Mouse (Mus musculus) ES-Bruce4 (cell line): ENCODE data around the gene Ankrd42. TPM values are rescaled to one million over a fixed set of nuclear protein-coding genes. Genes with fewer than 3 reads are reported as not detected.

ENCODE experiments used
- H3K27ac ChIP-seq: 2 replicates; pipeline ENCODE4 v1.5.1; 2012; ENCODE audit warnings: low read length, inconsistent platforms; ENCODE audit not compliant: insufficient read depth
- H3K27me3 ChIP-seq: 2 replicates; pipeline ENCODE4 v1.6.1; 2012; ENCODE audit warnings: mild to moderate bottlenecking, low read length, inconsistent platforms; ENCODE audit not compliant: control insufficient read depth, poor library complexity, insufficient read depth, severe bottlenecking
- H3K36me3 ChIP-seq: 2 replicates; pipeline ENCODE4 v1.6.1; 2012; ENCODE audit warnings: inconsistent platforms, mild to moderate bottlenecking, low read length, moderate library complexity; ENCODE audit not compliant: control insufficient read depth, poor library complexity, insufficient read depth, severe bottlenecking
- H3K4me1 ChIP-seq: one replicate; pipeline ENCODE4 v1.8.1; 2011; ENCODE audit warnings: low read length; ENCODE audit not compliant: control insufficient read depth, insufficient read depth
- H3K4me3 ChIP-seq: 2 replicates; pipeline ENCODE4 v1.5.1; 2011; ENCODE audit warnings: low read depth, mild to moderate bottlenecking, low read length
- H3K9ac ChIP-seq: 2 replicates; pipeline ENCODE4 v1.6.1; 2012; ENCODE audit warnings: low read depth, mild to moderate bottlenecking, inconsistent platforms; ENCODE audit not compliant: poor library complexity, severe bottlenecking
- H3K9me3 ChIP-seq: replicated peaks from 2 replicates; pipeline ENCODE4 v1.6.1; 2012; ENCODE audit warnings: mild to moderate bottlenecking, low read length, inconsistent platforms; ENCODE audit not compliant: control insufficient read depth, poor library complexity, insufficient read depth, severe bottlenecking
- CTCF ChIP-seq: IDR thresholded peaks from one replicate; pipeline ENCODE4 v1.8.1; 2011; ENCODE audit warnings: low read depth, low read length
- EP300 ChIP-seq: IDR thresholded peaks from 2 replicates; pipeline ENCODE4 v1.6.1; 2011; ENCODE audit warnings: low read depth, low read length; ENCODE audit not compliant: insufficient read depth
- POLR2A ChIP-seq: IDR thresholded peaks from one replicate; pipeline ENCODE4 v1.8.1; 2011; ENCODE audit warnings: low read length; ENCODE audit not compliant: insufficient read depth
- polyA plus RNA-seq: library from polyadenylated mRNA; stranded (reverse); fragments of >200 nt; gene quantifications from 2 replicates; pipeline ENCODE4 v1.2.4, GENCODE M21; 2011; ENCODE audit warnings: low read depth; ENCODE audit not compliant: missing spikeins, insufficient read depth, insufficient read length

Ankrd42 gene
- polyA plus RNA-seq, 1 experiment = 2.1 TPM

GRCm38 (mm10) chr7:92558744-92559143, 78.2 kb downstream of the Ankrd42 start:
- Histone ChIP-seq H3K9me3 (no peaks in the 10 kb centered on the region), H3K4me3 (no peak overlapping the region), H3K27ac (no peak overlapping the region), H3K9ac (no peak overlapping the region), H3K4me1 (no peaks in the 10 kb centered on the region), H3K27me3 (no peaks in the 10 kb centered on the region), H3K36me3 (no peaks in the 10 kb centered on the region)
- TF ChIP-seq CTCF = no peak

GRCm38 (mm10) chr7:92550990-92551392, 86.0 kb downstream of the Ankrd42 start:
- no peak overlapping the region for H3K9ac ChIP-seq
- no peaks in the 10 kb centered on the region for H3K4me1 ChIP-seq
- no peaks in the 10 kb centered on the region for H3K9me3 ChIP-seq
- TF ChIP-seq POLR2A = no peak
- no peak for TF ChIP-seq EP300
- TF ChIP-seq CTCF = no peak
- no peaks in the 10 kb centered on the region for H3K36me3 ChIP-seq
- H3K27me3 ChIP-seq = no peaks in the 10 kb centered on the region
- H3K4me3 ChIP-seq = no peak overlapping the region
- H3K27ac ChIP-seq = no peak overlapping the region

- no peak overlapping the region for H3K4me3 ChIP-seq
- no peaks in the 10 kb centered on the region for H3K4me1 ChIP-seq
- H3K27ac ChIP-seq = no peak overlapping the region
- TF ChIP-seq POLR2A (no peak), CTCF (no peak), EP300 (no peak)
- no peaks in the 10 kb centered on the region for H3K9me3 ChIP-seq
- no peak overlapping the region for H3K9ac ChIP-seq
- no peaks in the 10 kb centered on the region for H3K36me3 ChIP-seq
- H3K27me3 ChIP-seq = no peaks in the 10 kb centered on the region
These were observed 86.5 kb downstream of the Ankrd42 start for GRCm38 (mm10) chr7:92550248-92550989.

- Histone ChIP-seq H3K9ac (no peak overlapping the region), H3K9me3 (no peaks in the 10 kb centered on the region), H3K36me3 (no peaks in the 10 kb centered on the region), H3K4me1 (no peaks in the 10 kb centered on the region), H3K27ac (no peak overlapping the region), H3K27me3 (no peaks in the 10 kb centered on the region), H3K4me3 (no peak overlapping the region)
- TF ChIP-seq EP300 (no peak), POLR2A (no peak), CTCF (no peak)
These were observed 90.2 kb downstream of the Ankrd42 start for GRCm38 (mm10) chr7:92546763-92547162.

- no peaks in the 10 kb centered on the region for H3K36me3 ChIP-seq
- no peak overlapping the region for H3K27ac ChIP-seq
- H3K4me1 ChIP-seq = no peaks in the 10 kb centered on the region
- no peaks in the 10 kb centered on the region for H3K9me3 ChIP-seq
- H3K27me3 ChIP-seq = no peaks in the 10 kb centered on the region; the same call in 1 of the 2 replicates
- no peak overlapping the region for H3K9ac ChIP-seq
- TF ChIP-seq POLR2A (no peak), EP300 (no peak), CTCF (no peak)
- H3K4me3 ChIP-seq = no peak overlapping the region
These were observed 104.4 kb downstream of the Ankrd42 start for GRCm38 (mm10) chr7:92532351-92533036.

Other genes with a start within 250 kb of the Ankrd42 start
- gene Ccdc90b, start 76.0 kb downstream of the Ankrd42 start, polyA plus RNA-seq = 35.3 and 35.6 TPM in 2 replicates
- gene Pcf11, start 32.8 kb upstream of the Ankrd42 start, polyA plus RNA-seq = 63.2 and 64.1 TPM in 2 replicates
- gene Rab30, start 104.5 kb upstream of the Ankrd42 start, polyA plus RNA-seq = 3.7 and 5.9 TPM in 2 replicates
- 64.5 and 69.3 TPM in 2 replicates for gene Ddias, start 237.1 kb upstream of the Ankrd42 start, polyA plus RNA-seq
- gene Prcp, start 237.3 kb upstream of the Ankrd42 start, polyA plus RNA-seq = 38.8 and 40.5 TPM in 2 replicates